Mouse (Mus musculus) neural tube, embryonic 13.5 days (tissue): Measurements from ENCODE around the gene Msmp. TPM values are rescaled to one million over a fixed set of nuclear protein-coding genes. Genes with fewer than 3 reads are reported as not detected.

ENCODE experiments used
- ATAC-seq: fragments of 200-750 bp; cut with Nextera tagmentation; 2 replicates; pipeline ENCODE4 v1.8.0; 2017; ENCODE audit warnings: low read depth, mild to moderate bottlenecking, moderate TSS enrichment, moderate library complexity
- H3K27ac ChIP-seq: fragments of 300-500 bp; sonication (generic); replicated peaks from 2 replicates; pipeline ENCODE4 v1.5.1; 2015; ENCODE audit warnings: moderate library complexity, mild to moderate bottlenecking, inconsistent platforms
- H3K27me3 ChIP-seq: fragments of 300-500 bp; sonication (generic); 2 replicates; pipeline ENCODE4 v1.6.1; 2015; ENCODE audit warnings: mild to moderate bottlenecking, inconsistent platforms
- H3K36me3 ChIP-seq: fragments of 300-500 bp; sonication (generic); 2 replicates; pipeline ENCODE4 v1.6.1; 2015; ENCODE audit warnings: mild to moderate bottlenecking, inconsistent platforms
- H3K4me1 ChIP-seq: fragments of 300-500 bp; sonication (generic); replicated peaks from 2 replicates; pipeline ENCODE4 v1.6.1; 2015; ENCODE audit warnings: inconsistent platforms
- H3K4me2 ChIP-seq: fragments of 300-500 bp; sonication (generic); 2 replicates; pipeline ENCODE4 v1.6.1; 2015; ENCODE audit warnings: inconsistent platforms, mild to moderate bottlenecking, moderate library complexity
- H3K4me3 ChIP-seq: fragments of 300-500 bp; sonication (generic); 2 replicates; pipeline ENCODE4 v1.5.1; 2015; ENCODE audit warnings: mild to moderate bottlenecking, inconsistent platforms
- H3K9ac ChIP-seq: fragments of 300-500 bp; sonication (generic); 2 replicates; pipeline ENCODE4 v1.6.1; 2015; ENCODE audit warnings: moderate library complexity, mild to moderate bottlenecking, inconsistent platforms
- H3K9me3 ChIP-seq: fragments of 300-500 bp; sonication (generic); 2 replicates; pipeline ENCODE4 v1.6.1; 2016; ENCODE audit warnings: inconsistent platforms
- WGBS: fragments of 180-500 bp; shearing (Covaris S2); methylation state at CpG from one replicate; pipeline ENCODE4 v1.1.7; 2015; 5-methylcytosine and 5-hydroxymethylcytosine counted together
- polyA plus RNA-seq: library from polyadenylated mRNA; unstranded; fragments of >200 nt; fragmentation: Nextera tagmentation; extraction: Ambion mirVana; gene quantifications from 2 replicates; pipeline ENCODE4 v1.2.1, GENCODE M21; 2015

Gene Msmp
- polyA plus RNA-seq, 1 experiment from 2014 or later, result not detected

DNA sequence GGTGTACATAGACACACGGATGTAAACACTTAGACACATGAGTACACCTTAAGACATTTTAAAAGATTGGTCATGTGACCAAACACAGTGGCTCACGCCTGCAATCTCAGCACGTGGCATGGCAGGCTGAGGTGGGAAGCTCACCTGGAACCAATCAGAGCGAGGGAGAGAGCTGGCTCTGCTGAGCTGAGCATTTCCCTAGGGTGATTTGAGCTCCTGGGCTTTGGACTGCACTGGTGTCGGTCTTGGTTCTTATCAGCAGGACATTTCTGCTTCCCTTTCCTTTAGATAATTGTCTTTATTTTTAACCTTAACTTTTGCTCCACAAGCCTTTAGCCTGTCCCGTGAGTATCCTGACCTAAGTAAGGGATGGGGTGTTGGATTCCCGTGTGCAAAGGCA is 3.4 kb upstream of the Msmp start:
- no peak for ATAC-seq

DNA sequence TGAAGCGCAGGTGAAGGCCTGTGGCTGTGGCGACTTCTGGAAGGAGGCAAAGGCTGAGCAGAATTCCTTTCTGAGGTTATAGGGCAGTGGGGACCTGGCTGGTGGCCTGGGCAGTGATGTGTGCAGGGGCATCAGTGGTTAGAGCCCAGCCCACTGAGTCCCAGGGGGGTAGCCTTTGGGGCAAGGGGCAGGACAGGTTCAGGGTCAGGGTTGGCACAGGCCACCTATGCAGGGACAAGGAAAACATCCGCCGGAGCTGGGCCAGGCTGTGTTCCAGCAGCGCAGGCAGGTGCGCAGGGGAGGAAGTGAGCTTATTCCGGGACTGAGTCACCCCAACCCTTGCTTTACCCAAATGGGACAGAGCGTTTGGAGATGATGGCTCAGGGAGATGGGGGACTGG is 2.1 kb upstream of the Msmp start:
- H3K4me2 ChIP-seq, result no peak overlapping the region
- no peak; the same call in 1 of the 2 replicates for ATAC-seq
- no peaks in the 10 kb centered on the region for H3K27me3 ChIP-seq
- no peaks in the 10 kb centered on the region for H3K9me3 ChIP-seq
- no peaks in the 10 kb centered on the region for H3K4me1 ChIP-seq
- no peak overlapping the region for H3K9ac ChIP-seq
- no peak overlapping the region for H3K4me3 ChIP-seq
- 80% methylated on average over 8 of the region's 8 CpGs for WGBS
- no peak overlapping the region for H3K27ac ChIP-seq
- peaks cover 35% of the 10 kb centered on the region for H3K36me3 ChIP-seq

More for the DNA sequence above, 3.4 kb upstream of the Msmp start:
- no peak overlapping the region for H3K9ac ChIP-seq
- WGBS, result 64% methylated on average over 7 of the region's 7 CpGs
- no peaks in the 10 kb centered on the region for H3K27me3 ChIP-seq
- H3K4me3 ChIP-seq, result no peak overlapping the region
- H3K9me3 ChIP-seq, result no peaks in the 10 kb centered on the region
- no peak overlapping the region for H3K27ac ChIP-seq
- peaks cover 22% of the 10 kb centered on the region for H3K36me3 ChIP-seq
- H3K4me1 ChIP-seq, result no peaks in the 10 kb centered on the region
- no peak overlapping the region for H3K4me2 ChIP-seq

DNA sequence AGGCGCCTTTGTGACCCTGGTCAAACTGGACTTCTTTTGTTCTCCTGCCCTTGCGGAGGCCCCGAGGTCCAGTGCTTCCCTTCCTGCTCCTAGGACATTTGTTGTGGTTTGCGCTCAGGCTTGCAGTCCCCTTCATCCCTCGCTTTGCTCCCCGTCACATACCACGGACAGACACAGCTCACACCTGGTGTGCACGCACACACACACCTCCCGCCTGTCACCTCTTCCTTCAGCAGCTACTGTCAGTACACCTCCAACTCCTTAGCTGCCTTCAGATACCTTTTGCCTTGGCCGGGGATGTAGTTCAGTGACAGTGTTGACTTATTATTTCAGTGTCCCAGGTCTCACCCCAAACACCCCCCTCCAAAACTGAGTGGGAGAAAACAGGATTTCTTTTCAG is 1.4 kb upstream of the Msmp start:
- no peak for ATAC-seq

DNA sequence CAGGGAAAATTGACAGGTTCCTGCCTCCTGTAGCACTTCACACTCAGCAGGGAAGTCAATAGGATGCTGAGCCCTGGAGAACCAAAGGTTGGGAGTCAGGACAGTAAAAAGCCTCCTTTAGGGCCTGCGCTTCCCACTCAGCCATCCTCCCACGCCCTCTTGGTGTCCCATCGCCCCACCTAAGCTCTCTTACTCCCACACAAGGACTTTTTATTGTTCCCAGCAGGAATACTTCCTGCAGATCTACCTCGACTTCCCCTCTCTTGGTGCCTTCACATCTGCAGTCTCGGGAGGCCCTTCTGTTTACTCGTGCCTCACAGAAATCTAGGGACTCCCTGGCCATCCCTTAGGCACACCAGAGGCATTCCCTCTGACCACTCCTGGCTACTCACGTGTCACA is 873 bp downstream of the Msmp start:
- peaks cover 47% of the 10 kb centered on the region for H3K36me3 ChIP-seq
- no peak overlapping the region for H3K27ac ChIP-seq
- H3K4me3 ChIP-seq, result no peak overlapping the region
- peaks cover 12% of the 10 kb centered on the region for H3K4me1 ChIP-seq
- no peaks in the 10 kb centered on the region for H3K27me3 ChIP-seq
- ATAC-seq, result no peak
- no peak overlapping the region for H3K9ac ChIP-seq
- H3K9me3 ChIP-seq, result no peaks in the 10 kb centered on the region
- no peak overlapping the region for H3K4me2 ChIP-seq
- 82% methylated on average over 7 of the region's 7 CpGs for WGBS

More for the DNA sequence above, 1.4 kb upstream of the Msmp start:
- H3K27me3 ChIP-seq, result no peaks in the 10 kb centered on the region
- WGBS, result 56% methylated on average over 10 of the region's 10 CpGs
- H3K36me3 ChIP-seq, result peaks cover 42% of the 10 kb centered on the region
- H3K4me3 ChIP-seq, result no peak overlapping the region
- H3K4me2 ChIP-seq, result no peak overlapping the region
- no peak overlapping the region for H3K27ac ChIP-seq
- no peak overlapping the region for H3K9ac ChIP-seq
- no peaks in the 10 kb centered on the region for H3K4me1 ChIP-seq
- no peaks in the 10 kb centered on the region for H3K9me3 ChIP-seq

DNA sequence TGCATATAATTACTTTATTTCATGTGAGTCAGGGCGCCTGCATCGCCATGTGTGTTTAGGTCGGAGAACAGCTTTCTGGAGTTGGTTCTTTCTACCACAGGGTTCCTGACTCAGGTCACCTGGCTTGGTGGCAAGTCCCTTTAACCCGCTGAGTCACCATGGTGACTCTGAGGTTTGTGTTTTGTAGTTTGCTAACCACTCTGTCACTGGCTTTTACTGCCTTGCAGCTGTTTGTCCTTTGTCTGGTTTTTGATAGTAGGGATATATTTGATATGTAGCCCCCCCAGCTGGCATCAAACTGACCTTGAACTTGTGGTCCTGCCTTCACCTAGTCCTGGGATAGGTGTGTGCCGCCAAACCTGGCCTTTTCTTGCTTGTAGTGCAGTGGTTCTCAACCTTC is 2.1 kb downstream of the Msmp start:
- no peak for ATAC-seq
- no peak overlapping the region for H3K9ac ChIP-seq
- peaks cover 47% of the 10 kb centered on the region for H3K36me3 ChIP-seq
- no peaks in the 10 kb centered on the region for H3K27me3 ChIP-seq
- H3K4me1 ChIP-seq, result peaks cover 21% of the 10 kb centered on the region
- 88% methylated on average over 5 of the region's 5 CpGs for WGBS
- H3K9me3 ChIP-seq, result no peaks in the 10 kb centered on the region
- H3K4me3 ChIP-seq, result no peak overlapping the region
- H3K4me2 ChIP-seq, result no peak overlapping the region
- H3K27ac ChIP-seq, result no peak overlapping the region

DNA sequence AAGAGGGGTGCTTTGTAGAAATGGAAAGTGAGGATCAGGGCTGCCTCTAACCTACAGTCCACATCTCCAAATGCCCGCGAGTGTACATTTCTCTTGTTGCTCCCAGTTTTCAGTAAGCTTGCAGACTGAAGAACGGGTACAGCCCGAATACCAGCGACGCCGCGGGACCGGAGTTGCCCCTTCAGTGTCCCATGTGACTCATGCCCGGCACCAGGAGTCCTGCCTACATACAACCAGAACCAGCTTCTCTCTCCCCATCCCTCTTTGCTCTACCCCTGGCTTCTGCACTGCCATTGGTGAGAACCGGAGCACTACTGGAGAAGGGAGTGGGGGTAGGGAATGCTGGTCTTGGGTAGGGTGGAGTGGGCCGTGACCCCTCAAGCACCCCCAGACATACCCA is 2.9 kb downstream of the Msmp start:
- 93% methylated on average over 12 of the region's 12 CpGs for WGBS
- Histone ChIP-seq H3K27ac (no peak overlapping the region), H3K9ac (no peak overlapping the region), H3K27me3 (no peaks in the 10 kb centered on the region), H3K4me2 (no peak overlapping the region), H3K4me1 (peaks cover 30% of the 10 kb centered on the region), H3K36me3 (peaks cover 47% of the 10 kb centered on the region), H3K4me3 (no peak overlapping the region), H3K9me3 (no peaks in the 10 kb centered on the region)
- no peak for ATAC-seq

DNA sequence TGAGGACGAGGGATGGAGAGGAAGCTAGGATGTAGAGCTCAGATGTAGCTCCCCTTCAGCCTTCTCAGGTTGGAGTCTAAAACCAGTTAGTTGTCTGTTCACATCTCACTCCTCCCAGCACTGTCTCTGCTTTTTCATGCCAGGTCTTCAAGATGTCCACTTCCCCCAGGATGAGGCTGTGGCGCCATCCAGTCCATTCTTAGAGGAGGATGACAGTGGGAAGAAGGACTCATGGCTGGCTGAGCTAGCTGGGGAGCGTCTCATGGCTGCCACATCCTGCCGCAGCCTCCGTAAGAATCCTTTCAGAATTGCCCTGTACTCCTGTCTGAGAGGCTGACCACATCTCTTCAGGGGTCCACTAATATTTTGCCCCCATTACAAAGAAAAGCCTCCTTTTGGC is 3.6 kb downstream of the Msmp start:
- no peak for ATAC-seq
- 92% methylated on average over 5 of the region's 5 CpGs for WGBS
- no peaks in the 10 kb centered on the region for H3K27me3 ChIP-seq
- no peak overlapping the region for H3K27ac ChIP-seq
- no peaks in the 10 kb centered on the region for H3K9me3 ChIP-seq
- H3K9ac ChIP-seq, result no peak overlapping the region
- no peak overlapping the region for H3K4me3 ChIP-seq
- peaks cover 47% of the 10 kb centered on the region for H3K36me3 ChIP-seq
- H3K4me1 ChIP-seq, result peaks cover 37% of the 10 kb centered on the region
- H3K4me2 ChIP-seq, result no peak overlapping the region

DNA sequence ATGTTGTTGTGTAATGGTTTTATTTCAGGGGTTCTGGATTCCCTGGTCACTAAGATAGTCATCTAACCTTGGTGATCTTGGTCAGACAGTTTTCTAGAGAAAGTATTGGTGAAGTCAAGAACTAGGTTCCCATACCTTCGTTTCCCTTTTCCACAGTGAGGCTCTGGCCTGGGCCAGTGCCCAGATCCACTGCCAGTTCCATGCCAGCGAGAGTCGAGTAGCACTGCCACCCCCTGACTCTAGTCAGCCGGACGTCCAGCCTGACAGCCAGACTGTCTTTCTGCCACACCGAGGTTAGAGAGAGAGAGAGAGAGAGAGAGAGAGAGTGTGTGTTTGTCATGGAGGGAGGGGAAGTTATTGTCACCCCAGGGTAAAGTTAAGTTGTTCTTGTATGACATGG is 4.6 kb downstream of the Msmp start:
- no peaks in the 10 kb centered on the region for H3K27me3 ChIP-seq
- no peaks in the 10 kb centered on the region for H3K9me3 ChIP-seq
- no peak for ATAC-seq
- WGBS, result 83% methylated on average over 6 of the region's 6 CpGs
- H3K4me3 ChIP-seq, result peak overlapping the region; percentile 91
- H3K9ac ChIP-seq, result peak overlapping the region; percentile 91
- peak overlapping the region; percentile 94 for H3K4me2 ChIP-seq
- H3K4me1 ChIP-seq, result peaks cover 47% of the 10 kb centered on the region
- H3K36me3 ChIP-seq, result peaks cover 45% of the 10 kb centered on the region
- no peak overlapping the region for H3K27ac ChIP-seq

DNA sequence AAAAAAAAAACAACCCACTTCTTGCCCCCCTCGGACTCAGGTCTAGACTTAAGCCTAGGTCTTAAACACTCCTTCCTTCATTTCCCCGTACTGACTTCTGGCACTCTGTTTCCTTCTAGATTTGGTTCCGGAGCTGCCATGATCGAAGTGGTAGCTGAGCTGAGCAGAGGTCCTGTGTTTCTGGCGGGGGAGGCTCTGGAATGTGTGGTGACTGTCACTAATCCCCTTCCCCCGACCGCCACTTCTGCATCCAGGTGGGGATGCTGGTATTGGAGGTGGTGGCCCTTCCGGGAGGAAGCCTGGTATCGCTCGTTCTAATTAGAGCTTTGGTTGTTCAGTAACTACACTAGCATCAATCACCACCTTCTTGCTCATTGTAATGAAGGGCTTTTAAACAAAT is 5.0 kb downstream of the Msmp start:
- 5% methylated on average over 10 of the region's 10 CpGs for WGBS
- Histone ChIP-seq H3K4me3 (peak overlapping the region; percentile 91), H3K27me3 (no peaks in the 10 kb centered on the region), H3K4me1 (peaks cover 51% of the 10 kb centered on the region), H3K9ac (peak overlapping the region; percentile 91), H3K36me3 (peaks cover 41% of the 10 kb centered on the region), H3K9me3 (no peaks in the 10 kb centered on the region), H3K4me2 (peak overlapping the region; percentile 94), H3K27ac (peak overlapping the region; percentile 84)
- ATAC-seq, result no peak

DNA sequence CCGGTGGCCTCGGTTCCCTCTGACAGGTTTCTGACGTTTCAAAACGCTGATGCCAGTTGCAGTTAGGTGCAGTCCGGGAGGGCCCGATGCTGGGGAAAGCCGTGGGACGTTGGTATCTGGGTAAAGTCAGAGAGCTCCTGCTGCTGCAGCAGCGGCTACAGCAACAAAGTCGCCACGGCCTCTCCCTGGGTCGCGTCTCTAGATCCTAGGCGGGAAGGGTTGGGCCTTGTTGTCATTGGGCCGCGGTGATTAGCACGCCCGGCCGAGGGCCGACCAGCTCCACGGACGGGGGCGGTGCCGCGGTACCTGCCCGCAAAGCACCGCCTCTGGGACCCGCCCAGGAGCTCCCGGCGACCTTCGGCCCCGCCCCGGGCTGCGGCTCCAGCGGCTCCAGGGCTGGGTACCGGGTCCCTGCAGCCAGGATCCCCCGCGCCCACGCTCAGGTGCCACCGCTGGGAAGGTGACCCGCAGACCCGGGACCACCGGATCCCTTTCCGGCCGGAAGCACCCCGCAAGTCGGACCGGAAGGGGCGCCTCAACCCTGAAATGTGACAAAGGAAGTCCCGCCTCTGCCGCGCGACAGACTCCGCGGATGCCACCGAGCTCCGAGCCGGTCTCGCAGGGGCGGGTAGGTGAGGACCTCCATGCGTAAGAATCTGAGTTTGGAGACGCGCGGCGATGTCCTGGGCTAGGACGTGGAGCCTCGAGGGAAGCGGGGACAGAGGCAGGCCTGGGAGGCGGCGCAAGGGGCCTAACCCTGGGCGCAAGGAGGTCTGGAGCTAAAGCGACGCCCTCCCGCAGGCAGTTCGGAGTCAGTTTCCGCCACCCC is 5.7 kb downstream of the Msmp start, which contains the start of the genes Rgp1 and Gba2:
Gene Rgp1, plus strand, starts transcription at position 340 of the 829 bp plus-strand sequence.
Gene Gba2, minus strand, starts transcription at position 498 of the 829 bp plus-strand sequence.
- Histone ChIP-seq H3K9ac (peak within 1 kb of the TSS; percentile 91), H3K27me3 (no peaks in the 10 kb centered on the region), H3K4me2 (peak within 1 kb of the TSS; percentile 94), H3K36me3 (peaks cover 41% of the 10 kb centered on the region), H3K4me1 (peaks cover 53% of the 10 kb centered on the region), H3K9me3 (no peaks in the 10 kb centered on the region), H3K27ac (peak within 1 kb of the TSS; percentile 84), H3K4me3 (peak within 1 kb of the TSS; percentile 91)
- ATAC-seq, result peak; percentile 89
- WGBS, result under 1% methylated on average over 75 of the region's 76 CpGs

DNA sequence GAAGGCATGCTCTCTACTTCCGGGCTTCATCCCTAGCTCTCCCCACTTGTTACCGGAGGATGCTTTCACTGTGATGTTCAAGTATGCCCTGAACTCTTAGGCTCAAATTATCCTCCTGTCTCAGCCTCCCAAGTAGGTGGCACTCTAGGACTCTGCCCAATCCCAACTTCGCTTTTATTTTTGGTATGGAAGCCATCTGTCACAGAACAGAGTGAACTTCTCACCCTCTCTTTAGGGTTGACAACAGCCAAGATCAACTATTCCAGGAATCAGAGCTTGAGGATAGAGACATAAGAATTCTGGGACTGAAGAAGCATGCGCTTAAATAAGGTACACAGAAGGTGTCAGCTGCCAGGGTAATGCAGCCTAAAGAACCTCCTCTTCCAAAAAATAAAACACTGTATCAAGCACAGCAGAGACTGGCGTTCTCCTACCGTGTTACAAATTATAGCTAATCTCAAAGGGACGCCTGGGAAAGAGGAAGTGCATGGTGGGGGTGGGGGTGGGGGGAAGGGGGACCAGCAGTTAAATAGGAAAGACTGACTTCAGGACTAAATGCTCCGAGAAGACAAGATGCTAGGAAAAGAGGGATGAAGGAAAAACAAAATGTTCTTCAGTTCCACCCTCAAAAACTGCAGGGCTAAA is 6.9 kb downstream of the Msmp start:
- no peak for ATAC-seq
- Histone ChIP-seq H3K4me1 (peaks cover 53% of the 10 kb centered on the region), H3K4me2 (peak overlapping the region; percentile 94), H3K36me3 (peaks cover 41% of the 10 kb centered on the region), H3K4me3 (peak overlapping the region; percentile 91), H3K9me3 (no peaks in the 10 kb centered on the region), H3K27me3 (no peaks in the 10 kb centered on the region), H3K9ac (peak overlapping the region; percentile 91), H3K27ac (no peak overlapping the region)
- WGBS, result 50% methylated on average over 8 of the region's 8 CpGs

DNA sequence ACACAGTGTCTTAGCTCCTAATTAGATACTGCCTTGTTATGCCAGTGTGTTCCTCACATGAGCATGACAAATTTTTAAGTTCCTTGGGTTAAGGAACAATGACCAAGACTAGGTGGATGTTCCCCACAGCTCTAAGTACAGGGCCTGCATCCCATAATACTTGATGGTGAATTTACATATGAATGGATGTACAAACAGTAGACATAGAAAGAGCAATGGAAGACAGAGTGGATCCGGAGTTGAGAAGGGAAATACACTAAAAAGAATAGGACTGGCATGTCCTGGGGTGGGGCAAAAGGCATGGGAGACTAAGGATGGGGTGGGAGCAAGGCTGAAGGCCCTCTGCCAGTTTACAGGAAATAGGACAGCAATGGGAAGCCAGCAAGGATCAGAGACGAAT is 8.9 kb downstream of the Msmp start:
- Histone ChIP-seq H3K4me2 (peak overlapping the region; percentile 94), H3K27me3 (no peaks in the 10 kb centered on the region), H3K36me3 (peaks cover 41% of the 10 kb centered on the region), H3K4me3 (peak overlapping the region; percentile 16), H3K27ac (no peak overlapping the region), H3K9ac (peak overlapping the region; percentile 53), H3K4me1 (peaks cover 53% of the 10 kb centered on the region), H3K9me3 (no peaks in the 10 kb centered on the region)
- ATAC-seq, result no peak
- 61% methylated on average over 2 of the region's 2 CpGs for WGBS
